Mouse (Mus musculus) adrenal gland, postnatal 10 days (tissue): Measurements from ENCODE around the gene Gne. TPM values are rescaled to one million over a fixed set of nuclear protein-coding genes. Genes with fewer than 3 reads are reported as not detected.
"Not testable (repeated sequence)": the region's sequence is repeated elsewhere in the genome, so short reads cannot be mapped to it uniquely, and the experiment has no call there.

Experiments used
- DNase-seq: peaks from one replicate; pipeline ENCODE4 v3.0.0; 2021; ENCODE audit warnings: mixed read lengths
- total RNA-seq, 2 experiments: library from RNA; stranded (reverse); gene quantifications; 2 replicates each; pipeline ENCODE4 v1.2.3; 2021

Gene Gne
- total RNA-seq, 2 experiments from 2014 or later = 37.1 to 68.5 TPM

DNA sequence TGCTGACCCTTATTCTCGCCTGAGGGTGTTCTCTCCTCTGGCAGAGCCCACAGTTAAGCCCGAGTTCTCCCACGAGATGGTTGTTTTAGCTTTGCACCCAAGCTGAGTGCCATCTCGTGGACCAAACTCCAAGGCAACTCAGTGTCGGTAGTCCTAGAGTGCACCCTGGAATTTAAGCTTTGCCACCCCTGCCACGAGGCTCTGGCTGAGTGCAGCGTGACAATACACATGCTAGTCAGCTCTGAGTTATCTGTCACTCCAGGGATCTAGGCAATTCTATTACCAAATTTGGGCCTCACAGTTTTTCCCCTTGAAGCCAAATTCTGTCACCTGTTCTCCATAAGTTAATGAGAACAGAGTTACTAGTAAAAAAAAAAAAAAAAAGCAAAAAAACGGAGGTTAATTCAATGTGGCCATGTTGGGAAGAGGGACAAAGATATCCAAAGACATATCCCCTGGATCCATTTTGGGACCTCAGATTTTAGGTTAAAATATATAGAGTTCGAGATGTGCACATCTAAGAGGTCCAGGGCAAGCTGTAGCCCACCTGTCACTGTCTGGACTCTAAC, 11.0 kb downstream of the Gne start:
- no peak for DNase-seq

DNA sequence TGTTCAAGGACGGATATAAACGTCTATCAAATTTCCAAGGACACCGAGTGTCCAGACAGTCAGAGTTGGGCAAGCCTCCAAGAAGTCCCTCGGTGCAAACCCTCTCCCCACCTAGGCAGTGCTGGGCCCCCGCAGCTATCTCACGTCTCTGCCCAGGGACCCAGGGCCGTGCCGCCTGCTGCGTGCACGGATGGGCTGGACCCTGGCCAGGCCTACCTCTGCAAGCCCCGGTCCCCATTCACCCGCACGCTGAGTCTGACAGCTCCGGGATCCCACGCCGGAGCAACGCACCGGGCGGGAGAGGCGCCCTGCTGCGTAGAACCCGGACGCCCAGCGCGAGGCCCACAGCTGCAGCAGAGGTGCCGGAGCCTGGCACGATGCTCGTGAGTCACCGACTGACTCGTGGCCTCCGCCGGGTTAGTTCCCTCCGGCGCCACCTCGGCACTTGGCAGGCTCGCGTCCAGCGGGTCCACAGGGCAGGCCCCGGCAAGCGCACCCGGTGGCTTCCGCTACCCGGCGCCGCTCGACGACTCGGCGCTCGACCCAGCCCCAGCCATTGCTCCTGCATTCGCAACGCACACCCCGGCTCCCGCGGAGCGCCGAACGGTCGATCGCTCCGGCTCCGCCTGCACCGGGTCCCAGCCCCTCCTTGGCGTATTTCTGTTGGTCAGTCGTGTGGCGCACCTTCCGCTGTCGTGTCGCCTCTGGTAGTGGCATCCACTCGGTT, 11.7 kb downstream of the Gne start:
- DNase-seq = peak; percentile 95

GRCm38 (mm10) chr4:44071741-44072145, 12.2 kb downstream of the Gne start:
- no peak for DNase-seq

- DNase-seq = no peak
These were observed 13.3 kb downstream of the Gne start for GRCm38 (mm10) chr4:44070641-44071040.

DNA sequence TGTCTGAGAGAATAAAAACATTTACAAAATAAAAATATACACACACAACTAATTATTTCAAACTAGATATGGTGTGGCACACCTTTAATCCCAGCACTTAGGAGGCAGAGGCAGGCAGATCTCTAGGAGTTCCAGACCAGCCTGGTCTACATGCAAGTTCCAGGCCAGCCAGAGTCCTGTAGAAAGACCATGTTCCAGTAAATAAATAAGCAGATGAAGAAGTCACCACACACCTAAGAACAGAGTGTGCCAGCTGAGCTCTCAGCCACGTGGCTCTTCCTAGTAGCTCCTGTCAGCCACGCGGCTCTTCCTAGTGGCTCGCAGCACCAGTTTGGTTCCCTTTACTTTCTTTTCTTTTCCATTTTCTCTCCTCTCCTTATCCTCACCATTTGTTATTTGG, 14.6 kb downstream of the Gne start:
- no peak for DNase-seq

DNA sequence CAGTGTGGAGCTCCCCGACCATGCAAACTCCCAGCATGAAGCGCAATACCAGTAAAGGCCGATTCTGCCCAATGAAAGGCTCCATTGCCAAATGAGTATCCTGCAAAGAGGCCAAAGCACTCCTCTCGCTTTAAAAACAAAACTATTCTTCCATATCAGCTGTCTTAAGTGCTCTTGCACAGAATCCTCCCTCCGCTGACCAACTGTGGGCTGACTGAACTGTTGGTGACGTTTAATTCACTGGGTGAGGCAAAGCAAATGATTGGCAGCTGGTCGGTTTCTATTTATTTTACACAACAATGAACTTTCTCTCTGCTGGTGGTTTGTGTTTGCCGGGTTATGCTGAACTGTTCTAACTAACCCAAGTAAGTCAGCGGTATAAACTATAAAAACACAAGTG, 15.2 kb downstream of the Gne start:
- DNase-seq = no peak

GRCm38 (mm10) chr4:44066891-44067290, 17.1 kb downstream of the Gne start:
- peak; percentile 34 for DNase-seq

DNA sequence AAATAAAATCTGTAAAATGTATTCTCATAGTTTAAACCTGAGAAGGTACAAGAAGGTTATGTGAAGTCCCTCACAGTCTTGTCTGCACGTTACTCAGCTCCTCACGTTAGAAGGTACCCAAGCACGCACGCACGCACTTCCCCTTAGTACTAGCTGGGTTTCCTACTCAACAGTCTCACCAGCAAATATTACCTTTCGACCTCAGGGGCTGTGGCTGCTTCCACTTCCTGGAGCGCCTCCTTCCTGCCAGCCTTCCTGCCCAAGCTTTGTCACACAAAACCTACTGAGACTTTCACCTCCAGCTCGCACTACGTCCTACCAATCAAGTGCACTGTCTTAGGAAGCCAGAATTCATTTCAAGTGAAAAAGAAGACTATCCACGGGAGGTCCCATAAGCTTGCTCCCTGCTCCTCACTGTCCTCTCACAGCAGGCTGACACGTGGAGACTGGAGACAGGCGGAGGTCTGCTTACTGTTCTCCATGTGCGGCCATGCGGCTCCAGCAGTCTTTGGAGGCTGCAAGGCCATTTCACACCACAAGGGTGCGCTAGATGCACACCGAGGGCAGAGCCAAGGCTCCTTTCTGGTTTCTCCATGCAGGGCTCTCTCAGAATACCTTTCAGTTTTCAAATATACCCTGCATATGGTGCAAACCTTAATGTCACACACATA, 18.5 kb downstream of the Gne start:
- peak; percentile 97 for DNase-seq

GRCm38 (mm10) chr4:44062816-44063215, 21.2 kb downstream of the Gne start:
- no peak for DNase-seq

DNA sequence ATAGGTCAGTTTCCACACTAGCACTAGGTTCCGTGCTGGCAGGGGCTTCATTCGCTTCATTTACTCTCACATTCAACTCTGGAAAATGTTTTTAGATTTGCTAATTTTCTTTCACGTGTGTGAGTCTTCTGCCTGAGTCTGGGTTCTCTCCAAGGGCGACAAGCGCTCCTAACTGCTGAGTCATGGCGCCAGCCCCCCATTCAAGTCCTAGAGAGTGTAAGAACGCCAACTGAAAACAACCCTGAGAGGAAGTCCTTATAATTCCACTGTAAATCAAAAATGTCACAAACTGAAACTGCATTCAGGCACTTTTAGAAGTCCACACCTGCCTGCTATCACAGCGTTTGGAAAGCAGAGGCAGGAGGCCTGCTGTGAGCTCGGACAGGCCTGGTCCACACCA, 21.9 kb downstream of the Gne start:
- DNase-seq = no peak

DNA sequence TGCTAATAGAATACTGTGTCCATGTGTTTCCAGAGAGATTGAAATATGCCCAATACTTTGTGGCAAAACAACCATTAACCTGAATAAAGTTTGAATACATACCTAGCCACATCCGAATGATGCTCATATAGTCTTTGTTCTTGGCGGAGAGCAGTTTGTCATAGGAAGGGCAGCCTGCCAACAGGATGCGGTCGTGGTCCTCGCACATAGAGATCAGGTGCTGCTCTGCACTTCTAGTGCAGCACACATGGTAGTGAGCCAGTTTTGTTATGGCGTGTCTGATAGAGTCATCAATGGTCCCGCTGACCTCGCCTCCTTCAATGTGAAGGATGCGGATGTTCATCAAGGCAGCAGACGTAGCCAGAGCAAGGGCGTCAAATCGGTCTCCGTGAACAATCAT, 24.3 kb downstream of the Gne start:
- no peak for DNase-seq

- no peak for DNase-seq
These were observed 34.2 kb downstream of the Gne start for GRCm38 (mm10) chr4:44049812-44050211.

- no peak for DNase-seq
These were observed 37.9 kb downstream of the Gne start for GRCm38 (mm10) chr4:44046066-44046465.

DNA sequence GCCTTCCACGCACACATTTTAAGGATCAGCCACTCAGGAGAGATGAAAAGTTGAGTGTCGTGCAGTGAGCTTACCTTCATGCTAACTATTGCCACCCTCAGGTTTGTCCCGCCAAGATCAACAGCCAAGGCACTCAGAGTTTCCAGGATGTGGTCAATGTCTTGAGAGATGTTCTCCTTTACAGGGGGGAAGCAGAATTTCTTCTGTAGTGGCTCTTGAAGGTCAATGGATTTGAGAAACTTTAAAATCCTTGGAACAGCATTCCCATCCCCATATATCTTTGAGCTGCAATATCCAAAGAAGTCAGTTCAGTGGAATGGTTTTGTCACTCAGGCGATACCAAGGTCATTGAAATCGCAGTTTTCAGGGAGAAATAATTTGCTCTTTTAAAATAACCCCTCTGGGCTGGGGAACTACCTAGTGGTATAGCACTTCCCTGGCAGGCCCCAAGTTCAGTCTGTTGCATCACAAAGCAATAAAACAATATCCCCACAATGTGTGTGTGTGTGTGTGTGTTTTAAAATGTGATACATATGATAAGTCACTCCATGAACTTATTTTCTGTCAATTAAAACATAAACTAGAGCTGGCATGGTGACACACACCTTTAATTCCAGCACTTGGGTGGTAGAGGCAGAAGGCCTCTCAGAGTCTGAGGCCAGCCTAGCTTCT, 39.2 kb downstream of the Gne start:
- DNase-seq = no peak

- DNase-seq = not testable (repeated sequence)
These were observed 40.8 kb downstream of the Gne start for GRCm38 (mm10) chr4:44043182-44043581.

- no peak for DNase-seq
These were observed 41.5 kb downstream of the Gne start for GRCm38 (mm10) chr4:44042429-44042828.

GRCm38 (mm10) chr4:44040802-44041201, 43.2 kb downstream of the Gne start:
- no peak for DNase-seq

GRCm38 (mm10) chr4:44036455-44036854, 47.5 kb downstream of the Gne start:
- DNase-seq = no peak

- DNase-seq = peak; percentile 60
These were observed 52.5 kb downstream of the Gne start for GRCm38 (mm10) chr4:44031521-44031920.

DNA sequence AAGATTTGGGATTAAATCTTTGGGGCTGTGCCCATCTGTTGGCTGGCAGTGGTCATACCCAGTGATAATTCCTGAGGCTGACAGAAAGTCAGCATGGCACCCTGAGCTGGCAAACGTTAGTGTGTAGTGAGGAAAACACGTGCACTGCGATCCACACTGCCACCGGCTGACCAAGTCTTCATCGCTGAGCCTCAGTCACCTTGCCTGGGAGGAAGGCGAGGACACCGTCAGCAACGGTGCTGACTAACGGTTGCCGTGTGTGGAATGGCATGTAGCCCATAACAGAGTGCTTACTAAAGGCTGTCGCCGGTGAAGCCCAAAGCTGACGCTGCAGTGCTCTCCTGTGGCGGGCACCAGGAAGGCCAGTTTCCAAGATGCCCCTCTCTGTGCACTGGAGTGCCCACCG, 54.3 kb downstream of the Gne start:
- no peak for DNase-seq

DNA sequence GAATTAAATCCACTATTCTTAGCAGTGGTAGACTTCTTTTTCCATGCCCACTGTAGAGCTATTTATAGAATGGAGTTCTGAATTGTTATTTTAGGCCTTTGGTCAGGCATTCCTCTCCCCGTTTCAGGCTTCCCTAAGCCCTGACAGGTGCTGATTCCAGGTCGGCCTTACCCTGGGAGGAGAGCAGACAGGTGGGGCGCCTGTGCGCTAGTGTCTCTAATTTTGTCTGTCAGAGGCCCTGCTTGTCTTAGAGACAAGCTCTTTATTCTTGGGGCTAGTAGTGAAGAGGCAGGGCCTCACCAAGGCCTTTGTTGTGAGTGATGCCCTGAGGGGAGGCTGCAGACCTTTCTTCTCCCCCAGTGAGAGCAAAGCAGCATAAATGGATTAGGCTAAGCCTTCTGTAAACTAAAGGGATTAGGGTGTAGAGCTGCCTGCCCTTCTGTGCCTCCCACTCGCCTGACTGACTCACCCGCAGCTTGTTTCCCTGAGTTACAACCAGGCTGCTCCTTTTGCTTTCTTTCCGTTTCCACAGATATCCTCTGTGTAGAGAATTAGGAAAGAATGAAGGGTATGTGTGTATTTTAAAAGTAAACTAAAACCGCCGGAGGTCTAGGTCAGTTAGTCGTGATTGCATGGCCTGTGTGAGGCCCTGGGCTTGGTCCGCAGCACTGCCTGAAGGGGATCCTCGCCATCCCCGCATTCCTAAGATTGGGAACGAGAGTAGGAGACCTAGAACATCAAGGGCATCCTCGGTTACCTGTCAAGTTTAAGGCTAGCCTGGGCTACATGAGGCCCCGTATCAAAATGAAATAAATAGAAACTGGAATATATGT, 55.5 kb downstream of the Gne start:
- DNase-seq = no peak

DNA sequence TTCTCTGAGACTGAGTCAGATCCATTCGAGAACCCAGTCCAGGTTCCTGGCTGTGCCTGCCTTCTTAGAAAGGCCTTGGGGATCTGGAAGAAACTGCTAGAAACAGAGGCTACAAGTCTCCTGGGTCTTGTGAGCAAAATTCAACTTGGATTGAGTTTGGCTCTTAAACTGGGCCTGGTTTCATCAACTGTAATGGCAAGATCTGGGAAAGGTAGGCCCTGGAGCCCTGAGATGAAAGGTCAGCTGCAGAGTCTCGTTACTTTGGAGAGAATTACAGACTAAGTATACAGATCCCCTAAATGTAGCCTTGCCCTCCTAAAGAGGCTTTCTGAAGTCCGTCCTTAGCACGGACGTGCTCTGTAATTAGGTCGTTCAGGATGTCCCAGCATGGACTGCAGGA, 58.4 kb downstream of the Gne start:
- DNase-seq = no peak
